Mouse (Mus musculus): ENCODE results near the gene Intu.

- TF ChIP-seq CTCF (IDR thresholded peaks at IDR 0.05; ENCODE audit: low read depth) (no peak), EP300 (IDR thresholded peaks at IDR 0.05; ENCODE audit: low read depth) (no peak)
These were observed 124.5 kb downstream of the Intu start for GRCm38 (mm10) chr3:40655571-40655970.
